Mouse (Mus musculus) inflammation-experienced regulatory T-cells, adult 6 months (primary cell): ENCODE results near the gene Icos. TPM values are rescaled to one million over a fixed set of nuclear protein-coding genes. Genes with fewer than 3 reads are reported as not detected.
A peak's percentile ranks its signal among the peaks of the same experiment; 100 is the strongest.

Experiments used
- ATAC-seq: one replicate; pipeline ENCODE4 v1.8.0; 2017
- polyA plus RNA-seq, 3 experiments: library from polyadenylated mRNA; unstranded; fragments of 100-300 nt; shearing (Covaris generic); gene quantifications; one replicate each; pipeline ENCODE4 v1.2.1; 2017

The Icos gene
- polyA plus RNA-seq, 3 experiments from 2014 or later: 358 to 373 (median 359) TPM

GRCm38 (mm10) chr1:61042842-61043241, 65.1 kb downstream of the Icos start:
- no peak for ATAC-seq

DNA sequence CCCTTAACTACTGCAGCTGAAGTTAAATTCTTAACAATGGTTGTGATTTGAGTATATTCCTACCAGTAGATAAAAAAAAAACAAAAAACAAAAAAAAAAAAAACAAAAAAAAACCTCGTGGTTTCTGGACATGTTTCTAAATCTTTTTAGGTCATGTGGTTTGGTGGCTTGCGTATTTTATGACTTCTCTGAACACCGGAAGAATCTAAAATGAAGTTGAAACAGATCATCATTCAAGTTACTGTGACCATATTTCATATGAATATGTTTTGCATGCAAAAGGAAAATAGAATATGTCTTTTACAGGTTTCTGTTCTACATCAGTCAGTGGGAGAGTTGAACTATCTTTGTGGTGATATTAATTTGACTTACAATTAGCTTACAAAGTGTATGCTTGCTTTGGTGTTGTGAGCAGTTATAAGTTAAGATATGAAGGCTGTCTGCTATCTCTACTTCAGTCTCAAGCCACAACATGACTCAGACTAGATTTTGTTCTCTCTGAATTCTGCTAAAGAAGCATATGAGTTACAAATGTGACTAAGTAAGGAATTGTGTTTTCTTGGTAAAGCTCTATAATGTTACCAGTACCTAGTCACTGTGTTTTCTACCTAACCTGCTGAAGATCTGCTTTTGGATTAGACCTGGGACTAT, 68.5 kb downstream of the Icos start:
- peak; percentile 87 for ATAC-seq

DNA sequence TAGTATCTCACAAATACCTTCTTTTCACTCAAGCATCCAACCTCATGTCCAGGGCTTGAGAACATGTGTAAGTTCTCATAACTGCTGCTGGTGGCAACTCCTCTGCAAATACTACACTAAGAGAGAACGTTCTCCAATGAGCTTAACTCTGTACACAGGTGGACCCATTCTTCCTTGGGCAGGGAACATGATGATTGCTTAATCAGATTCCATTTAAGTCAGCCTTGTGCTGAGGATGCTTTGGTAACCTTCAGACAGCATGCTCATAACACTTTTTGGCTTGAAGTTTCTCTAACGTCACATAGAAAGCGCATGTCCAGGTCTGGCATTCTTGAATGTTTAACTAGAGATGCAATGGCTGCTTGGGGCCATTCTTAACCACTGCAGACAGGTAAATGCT, 69.6 kb downstream of the Icos start:
- ATAC-seq: no peak

Other genes starting within 250 kb of the Icos start
- 100 to 1,000 TPM; 121 to 243 (median 214) TPM for gene Ctla4, start 90.9 kb upstream of the Icos start, polyA plus RNA-seq